Mouse (Mus musculus) embryonic facial prominence, embryonic 12.5 days (tissue): Measurements from ENCODE around the gene Gm42674. TPM values are rescaled to one million over a fixed set of nuclear protein-coding genes. Genes with fewer than 3 reads are reported as not detected.

Experiments
- ATAC-seq: fragments of 200-750 bp; cut with Nextera tagmentation; 2 replicates; pipeline ENCODE4 v1.8.0; 2017; ENCODE audit not compliant: insufficient number of reproducible peaks, insufficient read depth, low FRiP score, low TSS enrichment
- H3K27ac ChIP-seq: fragments of 300-500 bp; sonication (generic); 2 replicates; pipeline ENCODE4 v1.5.1; 2016; ENCODE audit warnings: mild to moderate bottlenecking
- H3K27me3 ChIP-seq: fragments of 300-500 bp; sonication (generic); 2 replicates; pipeline ENCODE4 v1.6.1; 2016; ENCODE audit warnings: mild to moderate bottlenecking, moderate library complexity
- H3K36me3 ChIP-seq: fragments of 300-500 bp; sonication (generic); 2 replicates; pipeline ENCODE4 v1.6.1; 2016; ENCODE audit warnings: mild to moderate bottlenecking
- H3K4me1 ChIP-seq: fragments of 300-500 bp; sonication (generic); 2 replicates; pipeline ENCODE4 v1.6.1; 2016
- H3K4me2 ChIP-seq: fragments of 300-500 bp; sonication (generic); replicated peaks from 2 replicates; pipeline ENCODE4 v1.6.1; 2016; ENCODE audit warnings: mild to moderate bottlenecking, moderate library complexity
- H3K4me3 ChIP-seq: fragments of 300-500 bp; sonication (generic); 2 replicates; pipeline ENCODE4 v1.5.1; 2016; ENCODE audit warnings: mild to moderate bottlenecking
- H3K9ac ChIP-seq: fragments of 300-500 bp; sonication (generic); 2 replicates; pipeline ENCODE4 v1.6.1; 2016; ENCODE audit warnings: mild to moderate bottlenecking, moderate library complexity
- H3K9me3 ChIP-seq: fragments of 300-500 bp; sonication (generic); 2 replicates; pipeline ENCODE4 v1.6.1; 2016; ENCODE audit warnings: mild to moderate bottlenecking, moderate library complexity
- WGBS: fragments of 180-500 bp; shearing (Covaris S2); methylation state at CpG from one replicate; pipeline ENCODE4 v1.1.7; 2016; 5-methylcytosine and 5-hydroxymethylcytosine counted together
- polyA plus RNA-seq: library from polyadenylated mRNA; unstranded; fragments of >200 nt; fragmentation: Nextera tagmentation; extraction: Ambion mirVana; gene quantifications from 2 replicates; pipeline ENCODE4 v1.2.1, GENCODE M21; 2016

Gene Gm42674
- polyA plus RNA-seq, 1 experiment from 2014 or later = not detected

DNA sequence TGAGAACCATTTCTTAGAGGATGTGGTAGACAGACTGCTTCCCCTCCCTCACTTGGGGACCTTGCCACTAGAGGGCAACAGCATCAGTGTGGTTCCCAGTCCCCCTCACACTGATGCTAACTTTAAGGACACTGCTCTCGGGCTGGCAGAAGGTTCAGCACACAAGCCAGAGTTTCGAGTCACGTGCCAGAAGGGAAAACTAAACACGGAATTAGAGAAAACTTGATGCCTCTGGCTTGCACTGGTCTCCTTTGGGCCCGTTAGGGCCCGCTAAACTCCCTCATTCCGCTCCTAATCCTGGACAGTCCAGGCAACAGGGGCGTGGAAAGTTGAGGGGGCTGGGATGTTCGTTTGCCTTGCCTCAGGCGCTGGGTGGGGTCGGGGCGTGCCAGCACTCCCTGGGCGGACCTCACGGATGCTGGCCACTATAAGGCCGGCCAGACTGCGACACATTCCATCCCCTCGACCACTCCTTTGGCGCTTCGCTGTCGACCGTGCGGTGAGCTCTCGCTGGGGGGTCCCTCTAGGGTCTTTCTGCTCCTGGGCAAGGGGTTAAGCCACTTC is 11.1 kb downstream of the Gm42674 start, which contains the start of gene S100a6:
TSS of gene S100a6 (plus strand) at position 155 of the 564 bp plus-strand sequence.
- Histone ChIP-seq H3K27ac (no peak within 1 kb of the TSS), H3K4me2 (peak within 1 kb of the TSS; percentile 60), H3K27me3 (peaks cover 2% of the 10 kb centered on the region; the same call in 1 of the 2 replicates), H3K36me3 (no peaks in the 10 kb centered on the region), H3K4me1 (peaks cover 23% of the 10 kb centered on the region; the same call in 1 of the 2 replicates), H3K9me3 (no peaks in the 10 kb centered on the region), H3K4me3 (peak within 1 kb of the TSS; percentile 31), H3K9ac (peak within 1 kb of the TSS; percentile 31)
- WGBS = under 1% methylated on average over 23 of the region's 23 CpGs
- peak; percentile 49; the same call in 1 of the 2 replicates for ATAC-seq

DNA sequence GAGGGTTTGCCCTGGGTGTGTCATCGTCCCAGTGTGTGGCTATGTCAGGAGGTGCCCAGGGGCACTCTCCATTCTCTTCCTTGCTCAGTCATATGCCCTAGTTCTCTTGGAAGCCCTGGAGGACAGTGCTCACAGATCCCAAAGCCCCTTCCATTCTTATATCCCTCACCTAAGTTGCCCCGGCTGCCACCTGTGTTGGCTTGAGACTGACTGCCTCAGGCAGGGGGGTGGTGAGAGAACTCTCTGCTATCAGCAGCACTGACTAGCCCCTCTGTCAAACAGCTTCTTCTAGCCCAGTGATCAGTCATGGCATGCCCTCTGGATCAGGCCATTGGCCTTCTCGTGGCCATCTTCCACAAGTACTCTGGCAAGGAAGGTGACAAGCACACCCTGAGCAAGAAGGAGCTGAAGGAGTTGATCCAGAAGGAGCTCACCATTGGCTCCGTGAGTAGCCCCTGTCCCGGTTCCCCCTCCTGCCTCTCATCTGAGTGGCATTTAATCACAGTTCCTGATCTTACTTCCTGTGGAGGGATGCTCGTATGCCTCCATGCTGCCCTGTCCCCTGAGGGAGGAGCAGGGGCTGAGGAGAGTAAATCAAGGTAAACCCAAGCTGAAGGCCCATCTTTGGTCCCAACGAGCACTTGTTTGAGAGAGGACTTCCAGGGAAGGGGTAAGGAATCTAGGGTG is 11.9 kb downstream of the Gm42674 start:
- Histone ChIP-seq H3K4me3 (0 out of 2 replicates have a peak overlapping the region, but pooled peaks have one; percentile 31), H3K36me3 (no peaks in the 10 kb centered on the region), H3K4me2 (peak overlapping the region; percentile 60), H3K9ac (no peak overlapping the region), H3K27me3 (peaks cover 2% of the 10 kb centered on the region; the same call in 1 of the 2 replicates), H3K9me3 (no peaks in the 10 kb centered on the region), H3K27ac (no peak overlapping the region), H3K4me1 (peaks cover 23% of the 10 kb centered on the region; the same call in 1 of the 2 replicates)
- WGBS = 50% methylated on average over 7 of the region's 7 CpGs
- no peak for ATAC-seq

DNA sequence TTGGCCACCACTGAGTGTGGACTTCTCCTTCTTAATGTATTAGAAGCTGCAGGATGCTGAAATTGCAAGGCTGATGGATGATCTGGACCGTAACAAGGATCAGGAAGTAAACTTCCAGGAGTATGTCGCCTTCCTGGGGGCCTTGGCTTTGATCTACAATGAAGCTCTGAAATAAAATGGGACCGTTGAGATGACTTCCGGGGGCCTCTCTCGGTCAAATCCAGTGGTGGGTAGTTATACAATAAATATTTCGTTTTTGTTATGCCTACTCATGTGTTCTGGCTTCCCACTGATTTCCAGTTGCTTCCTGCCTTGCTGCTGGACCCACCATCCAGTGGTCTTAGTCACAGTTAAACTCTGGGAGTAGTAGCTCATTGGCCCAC is 12.4 kb downstream of the Gm42674 start:
- Histone ChIP-seq H3K9ac (no peak overlapping the region), H3K27ac (no peak overlapping the region), H3K9me3 (no peaks in the 10 kb centered on the region), H3K4me3 (no peak overlapping the region), H3K36me3 (no peaks in the 10 kb centered on the region), H3K27me3 (peaks cover 2% of the 10 kb centered on the region; the same call in 1 of the 2 replicates), H3K4me2 (no peak overlapping the region), H3K4me1 (peaks cover 23% of the 10 kb centered on the region; the same call in 1 of the 2 replicates)
- ATAC-seq = no peak
- WGBS = 85% methylated on average over 6 of the region's 6 CpGs

DNA sequence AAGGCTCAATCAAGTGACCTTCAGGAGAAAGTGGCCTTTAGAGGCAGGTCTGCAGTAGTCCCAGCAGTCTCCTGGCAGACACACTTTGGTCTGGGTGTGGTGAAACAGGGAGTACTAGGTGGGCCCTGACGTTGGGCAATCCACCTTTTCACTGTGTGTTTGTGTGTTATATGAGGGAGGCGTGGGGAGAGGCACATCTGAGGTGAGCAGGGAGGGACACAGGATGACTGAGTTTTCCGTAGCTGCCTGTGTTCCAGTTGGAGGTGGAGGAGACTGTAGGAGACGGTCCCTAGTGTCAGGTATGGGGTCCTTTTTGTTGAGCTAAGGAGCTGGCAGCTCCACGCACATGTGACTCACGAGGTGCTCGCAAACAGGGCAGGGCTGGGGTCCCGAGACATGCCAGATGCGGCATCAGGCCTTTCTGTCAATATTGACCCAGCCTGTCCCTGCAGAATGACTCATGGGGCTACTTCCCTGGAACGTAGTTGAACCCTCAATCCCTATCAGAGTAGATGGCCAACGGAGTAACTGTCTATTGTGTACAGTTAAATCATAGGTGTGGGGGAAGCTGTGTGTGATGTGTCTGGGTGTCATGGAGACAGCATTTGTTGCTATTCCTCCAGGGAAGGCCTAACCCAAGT is 13.0 kb downstream of the Gm42674 start:
- Histone ChIP-seq H3K27ac (no peak overlapping the region), H3K9ac (no peak overlapping the region), H3K4me1 (peaks cover 23% of the 10 kb centered on the region; the same call in 1 of the 2 replicates), H3K27me3 (peaks cover 2% of the 10 kb centered on the region; the same call in 1 of the 2 replicates), H3K4me3 (no peak overlapping the region), H3K4me2 (no peak overlapping the region), H3K9me3 (no peaks in the 10 kb centered on the region), H3K36me3 (no peaks in the 10 kb centered on the region)
- WGBS = 81% methylated on average over 11 of the region's 11 CpGs
- no peak for ATAC-seq

DNA sequence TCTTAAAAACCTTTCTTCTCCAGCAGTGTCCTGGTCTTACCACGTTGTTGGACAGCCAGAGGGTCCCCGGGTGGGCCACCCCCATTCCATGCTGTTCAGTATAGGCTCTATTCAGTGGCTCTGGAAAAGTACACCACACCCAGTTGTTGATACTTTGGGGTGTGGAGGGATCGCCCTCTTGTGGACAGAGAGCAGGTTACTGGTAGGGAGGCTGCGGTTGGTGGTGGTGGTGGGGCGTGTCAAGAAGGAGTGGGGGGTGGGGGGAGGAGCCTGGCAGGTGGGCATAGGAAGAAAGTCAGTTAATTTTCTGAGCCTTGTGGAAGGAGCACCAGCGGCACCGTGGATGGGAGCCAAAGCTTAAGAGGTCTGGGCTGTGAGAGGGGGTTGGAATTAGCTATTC is 13.7 kb downstream of the Gm42674 start:
- Histone ChIP-seq H3K9me3 (no peaks in the 10 kb centered on the region), H3K4me2 (no peak overlapping the region), H3K4me3 (no peak overlapping the region), H3K36me3 (no peaks in the 10 kb centered on the region), H3K9ac (no peak overlapping the region), H3K27me3 (peaks cover 2% of the 10 kb centered on the region; the same call in 1 of the 2 replicates), H3K27ac (no peak overlapping the region), H3K4me1 (peaks cover 23% of the 10 kb centered on the region; the same call in 1 of the 2 replicates)
- WGBS = 11% methylated on average over 7 of the region's 7 CpGs
- peak; percentile 65; the same call in 1 of the 2 replicates for ATAC-seq

DNA sequence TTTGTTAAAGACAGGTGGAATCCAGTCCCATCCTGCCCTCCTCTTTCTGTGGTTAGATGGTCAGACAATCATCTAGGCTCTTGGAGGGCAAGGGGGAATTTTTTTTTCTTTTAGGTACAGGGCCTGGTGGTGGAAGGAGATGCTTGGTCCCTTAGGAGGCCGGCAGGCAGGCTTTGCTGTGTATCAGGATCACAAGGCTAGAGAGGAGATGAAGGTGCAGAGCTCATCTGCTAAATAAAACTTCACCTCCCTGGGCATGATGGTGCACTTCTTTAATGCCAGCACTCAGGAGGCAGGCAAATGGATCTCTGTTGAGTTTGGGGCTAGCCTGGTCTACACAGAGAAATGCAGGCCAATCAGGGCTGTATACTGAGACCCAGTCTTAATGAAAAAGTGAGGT is 14.2 kb downstream of the Gm42674 start:
- Histone ChIP-seq H3K27me3 (peaks cover 2% of the 10 kb centered on the region; the same call in 1 of the 2 replicates), H3K36me3 (no peaks in the 10 kb centered on the region), H3K4me3 (no peak overlapping the region), H3K4me2 (no peak overlapping the region), H3K27ac (no peak overlapping the region), H3K9ac (no peak overlapping the region), H3K9me3 (no peaks in the 10 kb centered on the region), H3K4me1 (peaks cover 19% of the 10 kb centered on the region; the same call in 1 of the 2 replicates)
- WGBS = 68% methylated on average over 1 of the region's 1 CpGs
- ATAC-seq = no peak

DNA sequence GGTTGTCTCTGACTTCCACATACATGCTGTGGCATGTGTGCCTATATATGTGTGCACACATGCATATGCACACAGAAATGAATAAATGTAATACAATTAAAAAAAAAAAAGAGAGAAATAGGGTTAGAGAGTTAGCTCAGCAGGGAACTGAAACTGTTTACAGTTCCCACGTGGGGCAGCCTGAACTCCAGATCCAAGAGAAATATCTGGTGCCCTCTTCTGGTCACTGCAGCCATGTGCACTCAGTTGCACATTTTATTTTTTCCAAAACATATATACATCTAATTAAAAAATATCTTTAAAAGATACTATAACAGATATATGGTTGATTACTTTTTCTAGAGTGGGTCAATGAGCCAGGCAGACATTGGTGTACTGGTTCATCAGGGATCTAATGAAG is 15.9 kb downstream of the Gm42674 start:
- peaks cover 19% of the 10 kb centered on the region; the same call in 1 of the 2 replicates for H3K4me1 ChIP-seq
- H3K27ac ChIP-seq = no peak overlapping the region
- no peak for ATAC-seq
- H3K36me3 ChIP-seq = no peaks in the 10 kb centered on the region
- no peak overlapping the region for H3K4me2 ChIP-seq
- H3K9me3 ChIP-seq = no peaks in the 10 kb centered on the region
- WGBS = 16% methylated on average over 1 of the region's 1 CpGs
- peaks cover 2% of the 10 kb centered on the region; the same call in 1 of the 2 replicates for H3K27me3 ChIP-seq
- H3K4me3 ChIP-seq = no peak overlapping the region
- H3K9ac ChIP-seq = no peak overlapping the region

DNA sequence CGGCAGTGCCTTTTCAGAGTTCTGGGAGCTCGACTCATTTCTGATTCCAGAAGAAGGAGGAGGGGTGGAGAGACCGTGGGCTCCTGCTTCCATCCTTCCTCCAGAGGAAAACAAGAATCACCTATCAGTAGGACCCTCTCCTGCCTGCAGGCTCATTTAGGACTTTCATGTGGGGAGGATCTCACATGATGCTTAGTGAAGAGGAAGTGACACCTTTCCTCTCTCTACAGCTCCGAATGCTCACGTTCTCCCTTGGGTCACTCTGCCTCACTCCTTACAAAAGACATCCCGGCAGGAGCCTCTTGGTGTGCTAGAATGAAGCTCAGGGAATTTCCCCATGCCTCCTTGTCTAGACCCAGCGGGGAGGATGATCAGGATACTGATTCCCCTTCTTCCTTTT is 19.8 kb downstream of the Gm42674 start:
- Histone ChIP-seq H3K27ac (no peak overlapping the region), H3K9me3 (no peaks in the 10 kb centered on the region), H3K4me1 (peaks cover 13% of the 10 kb centered on the region), H3K4me2 (no peak overlapping the region), H3K27me3 (no peaks in the 10 kb centered on the region), H3K4me3 (no peak overlapping the region), H3K36me3 (no peaks in the 10 kb centered on the region), H3K9ac (no peak overlapping the region)
- ATAC-seq = no peak
- WGBS = 50% methylated on average over 7 of the region's 7 CpGs

DNA sequence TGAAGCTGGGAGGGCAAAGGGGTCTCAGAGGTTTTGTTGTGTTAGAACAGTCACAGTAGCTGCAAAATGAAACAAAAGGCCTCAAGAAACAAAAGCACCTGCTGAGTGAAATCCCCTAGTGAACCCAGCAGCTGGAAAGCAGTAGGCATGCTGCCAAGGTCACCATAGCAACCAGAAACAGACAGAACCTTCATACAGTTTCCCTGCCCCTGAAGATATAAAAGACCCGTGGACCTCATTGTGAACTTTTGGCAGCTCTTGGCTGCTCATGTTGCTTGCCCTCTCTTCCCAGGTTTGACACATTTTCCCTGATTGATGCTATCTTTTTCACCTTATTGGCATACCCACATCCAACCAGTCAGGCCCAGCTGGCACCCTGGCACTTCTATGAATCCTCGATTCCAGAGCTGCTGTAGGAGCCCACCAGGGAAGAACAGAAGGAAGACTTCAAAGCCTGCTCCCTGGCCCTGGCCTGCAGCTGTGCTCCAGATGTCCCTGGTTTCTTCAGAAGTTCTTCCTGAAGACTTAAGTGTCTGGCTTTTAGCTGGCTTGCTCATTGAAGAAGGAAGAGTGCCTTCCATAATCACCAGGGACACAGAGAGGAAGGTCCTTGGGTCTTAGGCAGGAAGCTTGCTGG is 21.8 kb downstream of the Gm42674 start:
- Histone ChIP-seq H3K36me3 (no peaks in the 10 kb centered on the region), H3K4me2 (no peak overlapping the region), H3K9ac (no peak overlapping the region), H3K27ac (peak overlapping the region; percentile 14; the same call in 1 of the 2 replicates), H3K27me3 (no peaks in the 10 kb centered on the region), H3K4me1 (peaks cover 13% of the 10 kb centered on the region), H3K4me3 (no peak overlapping the region), H3K9me3 (no peaks in the 10 kb centered on the region)
- ATAC-seq = no peak
- WGBS = 9% methylated on average over 2 of the region's 2 CpGs

DNA sequence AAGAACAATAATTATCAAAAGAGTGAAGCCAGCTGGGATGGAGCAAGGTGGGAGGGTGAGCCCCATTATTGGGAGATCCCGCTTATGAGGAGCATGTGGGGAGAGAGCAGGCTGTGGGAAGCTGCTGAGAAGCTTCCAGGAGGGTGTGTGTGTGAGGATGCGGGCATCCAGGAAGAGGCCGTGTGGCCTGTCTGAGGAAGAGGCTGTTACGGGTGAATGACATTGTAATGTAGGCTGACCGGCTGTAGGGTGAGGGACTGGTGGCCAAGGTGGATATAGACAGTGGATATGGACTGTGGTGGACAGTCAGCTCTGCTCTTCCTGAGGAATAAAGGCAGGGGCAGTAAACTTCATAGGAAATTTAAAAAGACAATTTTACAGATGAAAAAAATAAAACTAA is 23.8 kb downstream of the Gm42674 start:
- no peak overlapping the region for H3K4me3 ChIP-seq
- H3K27me3 ChIP-seq = no peaks in the 10 kb centered on the region
- no peaks in the 10 kb centered on the region for H3K36me3 ChIP-seq
- no peaks in the 10 kb centered on the region for H3K9me3 ChIP-seq
- WGBS = 77% methylated on average over 5 of the region's 5 CpGs
- no peak overlapping the region for H3K4me2 ChIP-seq
- peaks cover 13% of the 10 kb centered on the region for H3K4me1 ChIP-seq
- H3K27ac ChIP-seq = no peak overlapping the region
- no peak for ATAC-seq
- H3K9ac ChIP-seq = no peak overlapping the region

DNA sequence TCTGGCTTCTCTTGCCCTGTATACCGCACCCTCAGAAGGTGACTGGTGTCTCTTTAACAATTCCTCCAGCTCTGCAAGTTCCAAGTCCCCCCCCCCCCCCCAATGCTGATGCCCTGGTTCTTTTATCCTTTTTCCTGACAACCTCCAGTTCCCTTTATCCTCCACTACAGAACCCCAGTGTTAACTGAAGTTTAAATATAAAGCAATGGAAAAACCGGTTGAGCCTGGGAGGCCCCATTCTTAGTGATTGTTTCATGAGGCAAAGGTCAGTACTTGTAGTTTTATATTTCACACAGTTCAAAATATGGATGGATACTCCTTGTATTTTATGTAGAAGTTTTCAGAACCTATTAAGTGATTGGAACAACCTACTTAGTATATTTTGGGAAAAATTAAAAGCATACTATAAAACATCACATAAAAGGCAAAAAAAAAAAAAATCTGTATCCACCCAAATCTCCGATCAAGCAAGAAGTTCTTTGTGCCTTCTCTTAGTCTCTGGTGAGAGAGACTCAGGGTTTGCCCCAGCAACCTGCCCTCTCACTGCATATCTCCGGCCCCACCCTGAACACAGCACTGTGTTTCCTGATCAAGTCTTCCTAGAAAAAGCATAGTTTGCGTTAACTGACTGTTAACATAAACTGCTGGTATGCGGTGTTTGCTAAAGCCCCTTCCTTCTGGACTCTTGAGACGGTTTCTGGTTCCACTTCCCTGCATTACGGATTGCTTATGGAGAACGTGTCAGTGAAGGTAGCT is 24.7 kb downstream of the Gm42674 start:
- Histone ChIP-seq H3K9me3 (no peaks in the 10 kb centered on the region), H3K4me1 (peaks cover 13% of the 10 kb centered on the region), H3K4me2 (no peak overlapping the region), H3K27me3 (no peaks in the 10 kb centered on the region), H3K9ac (no peak overlapping the region), H3K27ac (no peak overlapping the region), H3K36me3 (no peaks in the 10 kb centered on the region), H3K4me3 (no peak overlapping the region)
- 72% methylated on average over 9 of the region's 9 CpGs for WGBS
- no peak for ATAC-seq
